Comparison of ENCODE assay signal across 16 mouse cellular contexts in the genomic region with DNA sequence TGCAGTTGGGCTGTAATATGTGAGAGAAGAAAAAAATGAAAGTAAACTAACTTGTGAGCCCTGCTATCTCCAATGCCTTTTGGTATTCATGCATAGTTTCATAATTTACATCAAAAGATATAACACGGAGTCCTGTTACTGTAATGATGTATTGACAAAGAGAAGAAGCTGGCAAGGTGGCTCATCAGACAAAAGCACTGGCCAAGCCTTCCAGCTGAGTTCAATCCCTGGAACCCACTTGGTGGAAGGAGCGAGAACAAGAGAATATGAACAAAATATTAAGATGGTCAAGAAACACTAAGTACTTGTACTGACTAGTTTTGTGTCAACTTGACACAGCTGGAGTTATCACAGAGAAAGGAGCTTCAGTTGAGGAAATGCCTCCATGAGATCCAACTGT.
"Had no signal": no experiment of that assay in that cellular context is flagged by ENCODE, and none has a peak within 500 bp of the region (broad histone marks: within the 10 kb centered on the region; RNA-seq: fewer than 3 reads in every experiment).

No protein-coding gene starts in this region.

- DNase-seq: retina, postnatal 1 day; right cerebral cortex, adult 18-20 months; right cerebral cortex, postnatal 14 days; right cerebral cortex, postnatal 25 days; right cerebral cortex, postnatal 4 days; spleen, adult 18-20 months; thymus, adult 18-20 months; thymus, adult 2 months; thymus, postnatal 14 days; thymus, postnatal 25 days; thymus, postnatal 36 days; thymus, postnatal 4 days had no signal

- H3K4me3 ChIP-seq: neural tube, embryonic 13.5 days; neural tube, embryonic 15.5 days; stomach, embryonic 15.5 days had no signal

- H3K36me3 ChIP-seq: neural tube, embryonic 13.5 days; neural tube, embryonic 15.5 days; stomach, embryonic 15.5 days had no signal

- H3K4me2 ChIP-seq: neural tube, embryonic 13.5 days; neural tube, embryonic 15.5 days; stomach, embryonic 15.5 days had no signal

- H3K9me3 ChIP-seq: neural tube, embryonic 13.5 days; neural tube, embryonic 15.5 days; stomach, embryonic 15.5 days had no signal

- H3K9ac ChIP-seq: neural tube, embryonic 13.5 days; neural tube, embryonic 15.5 days; stomach, embryonic 15.5 days had no signal

- H3K27ac ChIP-seq: neural tube, embryonic 13.5 days; neural tube, embryonic 15.5 days; stomach, embryonic 15.5 days; stomach, postnatal 0 days had no signal
